Mouse (Mus musculus) lung, postnatal 0 days (tissue): ENCODE data around the gene Pawr.

Source experiments
- CTCF ChIP-seq: IDR thresholded peaks from 2 replicates; pipeline ENCODE4 v1.5.1; 2016; ENCODE audit warnings: antibody characterized with exemption, mild to moderate bottlenecking
- EP300 ChIP-seq: IDR thresholded peaks from 2 replicates; pipeline ENCODE4 v1.6.1; 2016; ENCODE audit warnings: antibody characterized with exemption, mild to moderate bottlenecking, control low read depth

GRCm38 (mm10) chr10:108405931-108406330 lies 74.0 kb downstream of the Pawr start:
- TF ChIP-seq CTCF (no peak), EP300 (no peak)
